Mouse (Mus musculus) neural tube, embryonic 12.5 days (tissue): ENCODE measurements around the gene Cyp2w1. TPM values are rescaled to one million over a fixed set of nuclear protein-coding genes. Genes with fewer than 3 reads are reported as not detected.

Experiments
- ATAC-seq: fragments of 200-750 bp; cut with Nextera tagmentation; 2 replicates; pipeline ENCODE4 v1.8.0; 2017; ENCODE audit warnings: low read depth, mild to moderate bottlenecking, moderate TSS enrichment, moderate library complexity; ENCODE audit not compliant: low FRiP score
- H3K27ac ChIP-seq: fragments of 300-500 bp; sonication (generic); 2 replicates; pipeline ENCODE4 v1.5.1; 2016
- H3K27me3 ChIP-seq: fragments of 300-500 bp; sonication (generic); replicated peaks from 2 replicates; pipeline ENCODE4 v1.6.1; 2016; ENCODE audit warnings: mild to moderate bottlenecking
- H3K36me3 ChIP-seq: fragments of 300-500 bp; sonication (generic); 2 replicates; pipeline ENCODE4 v1.6.1; 2016; ENCODE audit warnings: mild to moderate bottlenecking
- H3K4me1 ChIP-seq: fragments of 300-500 bp; sonication (generic); 2 replicates; pipeline ENCODE4 v1.6.1; 2016
- H3K4me2 ChIP-seq: fragments of 300-500 bp; sonication (generic); replicated peaks from 2 replicates; pipeline ENCODE4 v1.6.1; 2016; ENCODE audit warnings: mild to moderate bottlenecking
- H3K4me3 ChIP-seq: fragments of 300-500 bp; sonication (generic); 2 replicates; pipeline ENCODE4 v1.5.1; 2016
- H3K9ac ChIP-seq: fragments of 300-500 bp; sonication (generic); 2 replicates; pipeline ENCODE4 v1.6.1; 2016; ENCODE audit warnings: mild to moderate bottlenecking
- H3K9me3 ChIP-seq: fragments of 300-500 bp; sonication (generic); 2 replicates; pipeline ENCODE4 v1.6.1; 2016; ENCODE audit warnings: mild to moderate bottlenecking
- WGBS: fragments of 180-500 bp; shearing (Covaris S2); methylation state at CpG from one replicate; pipeline ENCODE4 v1.1.7; 2016; 5-methylcytosine and 5-hydroxymethylcytosine counted together
- polyA plus RNA-seq: library from polyadenylated mRNA; unstranded; fragments of >200 nt; fragmentation: Nextera tagmentation; extraction: Ambion mirVana; gene quantifications from 2 replicates; pipeline ENCODE4 v1.2.1, GENCODE M21; 2016

The Cyp2w1 gene
- polyA plus RNA-seq, 1 experiment from 2014 or later, result not detected

DNA sequence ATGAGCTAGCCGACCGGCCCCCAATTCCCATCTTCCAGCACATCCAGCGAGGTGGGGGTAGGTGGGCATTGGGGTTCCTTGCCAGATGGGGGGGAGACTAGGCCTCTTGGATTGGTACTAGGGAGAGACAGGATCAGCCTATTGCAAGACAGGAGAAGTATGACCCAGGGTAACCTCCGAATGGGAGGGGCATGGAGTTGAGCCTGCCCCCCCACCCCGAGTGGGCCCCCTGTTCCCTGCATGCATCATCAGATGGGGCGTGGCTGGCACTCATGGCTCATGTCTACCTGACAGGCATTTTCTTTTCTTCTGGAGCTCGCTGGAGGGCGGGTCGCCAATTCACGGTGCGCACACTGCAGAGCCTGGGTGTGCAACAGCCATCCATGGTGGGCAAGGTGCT, 1.5 kb downstream of the Cyp2w1 start:
- Histone ChIP-seq H3K36me3 (no peaks in the 10 kb centered on the region), H3K4me2 (no peak overlapping the region), H3K4me1 (peaks cover 15% of the 10 kb centered on the region; the same call in 1 of the 2 replicates), H3K9me3 (no peaks in the 10 kb centered on the region), H3K4me3 (no peak overlapping the region), H3K27ac (no peak overlapping the region), H3K9ac (no peak overlapping the region), H3K27me3 (no peaks in the 10 kb centered on the region; the same call in 1 of the 2 replicates)
- 85% methylated on average over 11 of the region's 11 CpGs for WGBS
- ATAC-seq, result no peak

DNA sequence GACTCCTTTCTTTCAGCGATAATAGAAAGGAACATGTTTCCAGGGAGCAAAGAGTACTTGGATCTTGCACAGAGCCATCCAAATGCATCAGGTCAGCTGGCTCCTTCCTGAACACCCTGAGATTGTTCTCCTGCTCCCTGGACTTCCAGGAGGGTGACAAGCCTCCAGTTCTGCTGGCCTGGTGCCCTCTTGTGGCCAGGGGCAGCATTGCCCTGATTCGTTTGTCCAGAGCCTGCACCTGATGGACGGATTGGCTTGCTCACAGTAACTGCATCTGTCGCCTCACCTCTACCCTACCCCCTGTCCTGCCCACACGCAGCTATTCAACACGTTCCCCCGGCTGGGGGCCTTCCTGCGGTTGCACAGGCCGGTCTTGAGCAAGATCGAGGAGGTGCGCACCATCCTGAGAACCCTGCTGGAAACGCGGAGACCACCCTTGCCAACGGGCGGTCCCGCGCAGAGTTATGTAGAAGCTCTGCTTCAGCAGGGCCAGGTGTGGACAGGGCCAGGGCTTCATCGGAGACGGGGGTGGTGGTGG, 2.9 kb downstream of the Cyp2w1 start:
- Histone ChIP-seq H3K4me3 (no peak overlapping the region), H3K4me2 (no peak overlapping the region), H3K27ac (no peak overlapping the region), H3K36me3 (no peaks in the 10 kb centered on the region; the same call in 1 of the 2 replicates), H3K9ac (no peak overlapping the region), H3K9me3 (no peaks in the 10 kb centered on the region), H3K27me3 (no peaks in the 10 kb centered on the region; the same call in 1 of the 2 replicates), H3K4me1 (peaks cover 15% of the 10 kb centered on the region; the same call in 1 of the 2 replicates)
- 41% methylated on average over 19 of the region's 19 CpGs for WGBS
- no peak for ATAC-seq

DNA sequence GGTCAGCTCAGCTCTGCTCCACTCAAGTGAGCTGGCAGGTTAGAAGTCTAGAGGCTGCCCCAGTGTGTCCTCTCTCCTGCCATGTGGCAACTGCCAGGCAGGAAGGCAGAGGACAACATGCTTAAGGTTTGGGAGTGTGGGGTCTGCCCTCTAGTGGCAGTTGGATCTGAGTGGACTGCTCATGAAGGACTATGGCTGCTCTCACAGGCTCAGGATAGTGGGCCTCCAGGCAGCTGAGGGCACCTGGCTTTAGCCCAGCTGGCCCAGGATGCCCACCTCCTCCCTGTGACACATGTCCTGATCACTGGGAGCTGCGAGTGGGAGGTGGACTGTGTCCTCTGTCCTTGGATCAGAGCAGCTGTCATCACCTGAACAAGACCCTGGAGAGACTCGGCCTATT, 6.2 kb downstream of the Cyp2w1 start:
- Histone ChIP-seq H3K27me3 (no peaks in the 10 kb centered on the region), H3K27ac (no peak overlapping the region), H3K36me3 (peaks cover 2% of the 10 kb centered on the region), H3K9me3 (no peaks in the 10 kb centered on the region), H3K4me3 (no peak overlapping the region), H3K4me1 (peaks cover 8% of the 10 kb centered on the region; the same call in 1 of the 2 replicates), H3K4me2 (no peak overlapping the region), H3K9ac (no peak overlapping the region)
- 87% methylated on average over 2 of the region's 2 CpGs for WGBS
- no peak for ATAC-seq

DNA sequence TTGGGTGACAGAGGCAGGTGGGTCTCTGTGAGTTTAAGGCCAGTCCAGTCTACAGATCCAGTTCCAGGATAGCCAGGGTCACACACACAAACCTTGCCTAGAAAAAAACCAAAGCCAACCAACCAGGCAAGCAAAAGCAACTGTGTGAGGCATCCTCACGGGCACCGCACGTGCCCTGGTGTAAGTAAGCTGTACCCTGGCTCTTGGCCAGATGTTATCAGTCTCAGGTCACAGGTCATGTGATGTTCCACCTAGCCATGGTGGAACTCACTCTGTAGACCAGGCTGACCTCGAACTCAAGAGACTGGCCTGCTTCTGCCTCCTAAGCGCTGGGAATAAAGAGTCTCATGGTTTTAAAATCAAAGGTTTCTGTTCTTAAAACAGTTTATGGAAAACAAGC, 6.8 kb downstream of the Cyp2w1 start:
- 96% methylated on average over 5 of the region's 5 CpGs for WGBS

DNA sequence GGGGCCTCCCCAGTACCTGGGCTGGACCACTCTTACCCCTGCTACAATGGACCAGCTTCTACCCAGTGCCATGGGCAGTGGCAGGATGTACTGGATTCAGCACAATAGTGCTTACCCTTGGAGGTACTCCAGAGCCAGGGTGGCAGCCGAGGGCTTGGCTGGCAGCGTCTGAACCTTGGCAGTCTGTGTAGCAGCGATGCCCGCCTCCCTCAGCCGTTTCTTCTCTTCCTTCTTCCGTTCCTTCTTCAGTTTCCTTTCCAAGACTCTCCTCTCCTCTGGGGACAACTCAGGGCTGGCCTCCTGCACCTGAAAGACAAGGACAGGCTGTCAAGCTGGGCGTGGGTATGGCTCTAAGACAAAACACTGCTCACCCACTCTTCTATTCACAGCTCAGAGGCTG, 11.4 kb downstream of the Cyp2w1 start:
- H3K27ac ChIP-seq, result no peak overlapping the region
- 70% methylated on average over 7 of the region's 7 CpGs for WGBS

More for the DNA sequence above, 6.8 kb downstream of the Cyp2w1 start:
- peaks cover 12% of the 10 kb centered on the region for H3K4me1 ChIP-seq
- no peak for ATAC-seq
- no peaks in the 10 kb centered on the region for H3K9me3 ChIP-seq
- no peaks in the 10 kb centered on the region for H3K27me3 ChIP-seq
- H3K9ac ChIP-seq, result no peak overlapping the region
- no peak overlapping the region for H3K27ac ChIP-seq
- no peak overlapping the region for H3K4me2 ChIP-seq
- no peak overlapping the region for H3K4me3 ChIP-seq
- H3K36me3 ChIP-seq, result peaks cover 4% of the 10 kb centered on the region

DNA sequence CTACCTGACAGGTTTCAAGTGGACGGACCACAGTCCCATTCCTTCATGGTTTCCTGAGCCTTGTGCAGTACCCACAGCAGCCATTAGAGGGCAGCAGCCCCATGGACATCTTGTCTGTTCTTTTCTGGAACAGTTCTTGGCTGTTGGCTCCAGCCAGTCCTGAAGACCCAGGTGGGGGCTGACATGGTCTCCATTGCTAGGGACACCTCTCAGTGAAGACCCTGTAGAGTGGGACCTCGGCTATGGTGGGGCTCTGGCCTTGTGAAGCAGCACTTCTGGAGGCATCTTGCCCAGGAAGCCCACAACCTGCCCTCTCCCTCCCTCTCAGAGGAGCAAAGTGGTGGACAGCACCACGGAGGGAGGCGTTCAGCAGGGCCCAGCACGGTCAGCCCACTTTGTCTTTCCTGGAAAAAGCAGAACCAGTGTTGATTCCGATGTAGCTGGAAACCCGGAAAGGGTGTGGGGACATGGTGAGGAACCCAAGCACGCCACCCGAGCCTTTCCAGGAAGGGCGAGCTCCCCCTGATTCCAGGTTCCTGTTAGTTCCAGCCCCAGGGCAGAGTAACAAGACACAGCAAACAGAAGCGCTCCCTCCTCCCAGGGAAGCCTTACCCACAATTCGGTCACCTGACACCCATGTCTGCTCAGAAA, 12.0 kb downstream of the Cyp2w1 start:
- Histone ChIP-seq H3K4me3 (no peak overlapping the region), H3K27me3 (no peaks in the 10 kb centered on the region), H3K4me1 (peaks cover 15% of the 10 kb centered on the region), H3K9me3 (no peaks in the 10 kb centered on the region), H3K4me2 (no peak overlapping the region; the same call in 1 of the 2 replicates), H3K9ac (no peak overlapping the region), H3K36me3 (peaks cover 4% of the 10 kb centered on the region), H3K27ac (no peak overlapping the region)
- 43% methylated on average over 12 of the region's 12 CpGs for WGBS
- peak; percentile 56 for ATAC-seq

More for the DNA sequence above, 11.4 kb downstream of the Cyp2w1 start:
- H3K36me3 ChIP-seq, result peaks cover 4% of the 10 kb centered on the region
- H3K4me1 ChIP-seq, result peaks cover 15% of the 10 kb centered on the region
- H3K27me3 ChIP-seq, result no peaks in the 10 kb centered on the region
- no peak overlapping the region for H3K9ac ChIP-seq
- no peaks in the 10 kb centered on the region for H3K9me3 ChIP-seq
- ATAC-seq, result no peak
- H3K4me2 ChIP-seq, result no peak overlapping the region
- H3K4me3 ChIP-seq, result no peak overlapping the region

DNA sequence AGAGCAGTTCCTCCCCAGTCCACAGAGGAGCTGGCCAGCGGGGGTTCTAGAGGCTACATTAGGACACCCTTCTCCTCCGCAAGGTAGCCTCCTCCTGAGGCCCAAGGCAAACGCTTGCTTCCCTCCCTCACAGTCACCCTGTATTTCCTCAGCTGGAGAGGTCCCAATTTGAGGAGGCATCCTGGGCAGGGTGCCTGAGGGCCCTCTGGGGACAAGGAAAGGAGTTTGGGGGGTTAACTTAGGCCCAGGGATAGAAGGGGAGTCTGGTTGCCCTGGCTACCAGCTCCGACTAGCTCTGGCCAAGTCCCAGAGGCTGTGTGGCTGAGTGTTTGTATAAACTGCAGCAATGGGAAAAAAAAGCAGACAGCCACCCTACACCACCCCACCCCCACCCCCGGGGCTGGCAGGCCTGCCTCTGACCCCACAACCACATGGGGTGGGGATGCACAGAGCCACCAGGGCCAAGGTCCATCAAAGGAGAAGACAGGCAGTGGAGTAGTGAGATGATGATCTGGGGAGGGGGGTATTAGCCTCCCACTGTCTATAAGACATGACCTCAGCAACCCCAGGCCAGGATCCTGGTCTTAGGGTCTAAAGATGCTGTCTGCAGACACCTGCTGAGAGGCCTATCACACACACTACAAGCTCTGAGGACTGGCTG, 12.6 kb downstream of the Cyp2w1 start:
- WGBS, result 46% methylated on average over 5 of the region's 5 CpGs
- no peak overlapping the region for H3K4me2 ChIP-seq
- ATAC-seq, result peak; percentile 29; the same call in 1 of the 2 replicates
- H3K27ac ChIP-seq, result no peak overlapping the region
- peaks cover 15% of the 10 kb centered on the region for H3K4me1 ChIP-seq
- H3K36me3 ChIP-seq, result peaks cover 4% of the 10 kb centered on the region
- no peak overlapping the region for H3K4me3 ChIP-seq
- H3K9ac ChIP-seq, result no peak overlapping the region
- no peaks in the 10 kb centered on the region for H3K9me3 ChIP-seq
- H3K27me3 ChIP-seq, result no peaks in the 10 kb centered on the region

DNA sequence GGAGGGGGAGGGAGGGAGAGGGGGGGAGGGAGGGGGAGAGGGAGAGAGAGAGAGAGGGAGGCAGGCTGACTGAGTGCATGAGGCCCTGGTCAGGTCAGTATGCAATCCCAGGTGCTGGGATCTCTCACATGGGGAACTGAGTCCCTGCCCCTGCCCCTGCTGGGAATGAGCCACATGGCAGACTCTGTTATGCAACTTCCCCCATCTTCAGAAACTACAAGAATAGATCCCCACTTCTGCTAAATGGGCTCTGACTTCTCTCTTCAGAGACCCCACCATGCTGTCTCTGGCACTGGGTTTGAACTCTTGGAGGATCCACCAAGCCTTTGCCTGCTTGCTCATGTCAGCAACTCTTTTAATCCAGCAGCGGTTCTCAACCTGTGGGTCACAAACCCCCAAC, 13.4 kb downstream of the Cyp2w1 start:
- no peaks in the 10 kb centered on the region for H3K27me3 ChIP-seq
- H3K4me3 ChIP-seq, result no peak overlapping the region
- H3K4me1 ChIP-seq, result peaks cover 21% of the 10 kb centered on the region
- H3K9me3 ChIP-seq, result no peaks in the 10 kb centered on the region
- no peak overlapping the region for H3K9ac ChIP-seq
- 92% methylated on average over 1 of the region's 1 CpGs for WGBS
- no peak overlapping the region for H3K4me2 ChIP-seq
- peaks cover 4% of the 10 kb centered on the region; the same call in 1 of the 2 replicates for H3K36me3 ChIP-seq
- no peak for ATAC-seq
- no peak overlapping the region for H3K27ac ChIP-seq

DNA sequence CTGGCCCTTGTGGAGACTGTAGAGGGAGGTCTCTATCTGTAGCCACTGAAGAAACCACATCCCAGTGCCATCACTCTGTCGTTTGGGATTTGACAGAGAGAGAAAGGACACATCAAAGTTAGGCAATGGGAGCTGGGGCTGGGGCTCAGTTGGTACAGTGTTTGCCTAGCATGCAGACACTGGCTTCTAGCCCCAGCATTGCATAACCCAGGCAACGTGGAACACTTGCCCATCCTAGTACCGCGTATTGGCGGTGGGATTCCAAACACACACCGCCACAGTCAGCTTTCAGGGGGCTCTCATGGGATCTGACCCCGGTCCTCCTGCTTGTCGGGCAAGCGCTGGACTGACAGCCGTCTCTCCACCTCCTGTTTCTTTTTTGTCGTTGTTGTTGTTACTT, 14.1 kb downstream of the Cyp2w1 start:
- Histone ChIP-seq H3K36me3 (peaks cover 4% of the 10 kb centered on the region; the same call in 1 of the 2 replicates), H3K9me3 (no peaks in the 10 kb centered on the region), H3K4me3 (no peak overlapping the region), H3K27me3 (no peaks in the 10 kb centered on the region), H3K4me1 (peaks cover 26% of the 10 kb centered on the region), H3K9ac (no peak overlapping the region), H3K27ac (no peak overlapping the region), H3K4me2 (no peak overlapping the region)
- ATAC-seq, result no peak
- WGBS, result 83% methylated on average over 11 of the region's 11 CpGs

DNA sequence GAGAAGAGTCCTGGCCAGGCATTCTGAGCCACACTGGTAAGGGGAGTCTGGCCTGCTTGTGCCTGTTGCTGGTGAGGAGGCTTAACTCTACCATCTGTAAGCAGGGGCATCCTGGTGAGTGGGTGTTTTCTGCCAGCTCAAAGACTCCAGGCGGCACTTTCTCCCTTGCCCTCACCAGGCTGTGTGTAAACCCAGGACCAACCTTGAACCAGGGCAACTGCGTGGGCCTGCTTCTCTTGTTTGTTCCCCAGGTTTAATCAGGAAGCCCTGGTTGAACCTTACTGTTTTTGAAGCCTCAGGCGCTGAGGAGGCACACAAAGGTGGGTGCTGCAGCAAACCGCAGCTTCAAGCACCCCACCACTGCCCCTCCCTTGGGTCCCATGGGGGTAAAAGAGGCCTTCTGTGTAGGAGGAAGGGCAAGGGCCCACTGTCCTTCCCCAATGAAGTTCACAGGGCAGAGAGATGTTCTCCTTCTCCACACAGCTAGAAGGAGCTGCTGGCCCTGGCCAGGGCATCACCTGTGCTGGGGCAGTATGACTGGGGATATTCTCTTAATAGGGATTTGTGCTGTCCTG, 15.6 kb downstream of the Cyp2w1 start:
- H3K27ac ChIP-seq, result no peak overlapping the region
- H3K27me3 ChIP-seq, result no peaks in the 10 kb centered on the region
- H3K4me2 ChIP-seq, result no peak overlapping the region
- H3K36me3 ChIP-seq, result peaks cover 4% of the 10 kb centered on the region; the same call in 1 of the 2 replicates
- no peak for ATAC-seq
- WGBS, result 88% methylated on average over 4 of the region's 4 CpGs
- no peaks in the 10 kb centered on the region for H3K9me3 ChIP-seq
- peaks cover 36% of the 10 kb centered on the region for H3K4me1 ChIP-seq
- H3K9ac ChIP-seq, result no peak overlapping the region
- no peak overlapping the region for H3K4me3 ChIP-seq

DNA sequence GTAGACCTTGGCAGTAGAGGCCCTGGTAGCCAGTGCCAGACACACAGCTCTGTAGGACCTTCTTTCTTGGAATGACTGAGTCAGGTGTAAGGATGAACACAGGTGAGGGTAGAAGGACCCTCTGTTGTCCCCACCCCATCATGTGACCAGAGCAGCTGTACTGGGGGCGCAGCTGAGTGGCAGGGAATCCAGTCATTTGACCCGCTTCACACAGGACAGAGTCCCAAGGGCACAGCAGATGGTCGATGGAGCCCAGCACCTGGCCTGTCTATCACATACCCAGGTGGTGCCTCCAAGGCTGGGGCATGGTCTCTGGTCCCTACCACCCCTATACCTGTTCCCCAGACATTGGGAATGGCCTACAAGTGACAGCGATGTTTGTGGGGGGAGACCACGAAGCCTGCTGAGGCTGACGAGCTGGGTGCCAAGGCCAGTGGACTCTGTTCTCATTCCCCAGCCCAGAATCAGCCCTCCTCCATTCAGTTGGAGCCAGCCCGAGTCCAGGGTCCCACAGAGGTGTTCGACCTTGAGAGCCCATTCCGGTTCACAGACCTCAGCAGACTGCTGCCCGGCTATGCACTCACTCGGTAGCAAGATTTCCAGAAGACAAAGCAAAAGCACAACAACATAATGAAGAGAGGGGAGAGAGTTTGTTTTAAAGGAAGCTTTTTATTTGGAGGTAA, 16.4 kb downstream of the Cyp2w1 start:
- Histone ChIP-seq H3K4me2 (no peak overlapping the region), H3K4me3 (no peak overlapping the region), H3K36me3 (peaks cover 1% of the 10 kb centered on the region; the same call in 1 of the 2 replicates), H3K9ac (no peak overlapping the region), H3K4me1 (peaks cover 36% of the 10 kb centered on the region), H3K9me3 (no peaks in the 10 kb centered on the region), H3K27me3 (no peaks in the 10 kb centered on the region), H3K27ac (no peak overlapping the region)
- no peak for ATAC-seq
- 88% methylated on average over 11 of the region's 11 CpGs for WGBS

DNA sequence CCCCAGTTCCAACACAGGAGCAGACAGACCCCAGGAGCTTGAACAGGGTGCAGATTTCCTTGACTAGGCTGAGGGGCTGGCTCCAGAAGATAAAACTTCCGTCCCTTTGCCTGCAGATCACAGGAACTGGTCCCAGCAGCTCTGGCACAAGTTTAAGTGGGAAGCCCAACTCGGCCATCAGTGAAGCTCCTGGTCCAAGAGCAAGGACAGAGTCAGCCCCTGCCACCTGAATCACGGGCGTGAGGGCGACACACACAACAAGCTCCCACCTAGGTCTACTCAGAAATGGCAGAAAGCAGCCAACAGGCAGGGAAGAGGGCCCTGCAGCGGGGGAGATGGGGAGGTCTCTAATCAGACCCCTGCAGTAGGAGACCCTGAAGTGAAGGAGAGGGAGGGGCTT, 17.9 kb downstream of the Cyp2w1 start:
- 90% methylated on average over 6 of the region's 6 CpGs for WGBS
- ATAC-seq, result no peak
- Histone ChIP-seq H3K4me2 (0 out of 2 replicates have a peak overlapping the region, but pooled peaks have one; percentile 68), H3K27ac (no peak overlapping the region), H3K4me1 (peaks cover 22% of the 10 kb centered on the region), H3K9ac (no peak overlapping the region), H3K27me3 (no peaks in the 10 kb centered on the region), H3K4me3 (no peak overlapping the region), H3K36me3 (no peaks in the 10 kb centered on the region), H3K9me3 (no peaks in the 10 kb centered on the region)
